Mouse (Mus musculus): ENCODE results near the gene Pxdc1.

GRCm38 (mm10) chr13:34685008-34685765, 31.9 kb upstream of the Pxdc1 start:
- no peak for TF ChIP-seq CTCF (IDR thresholded peaks at IDR 0.05; ENCODE audit: low read depth, low read length)
- TF ChIP-seq POLR2AphosphoS5 (IDR thresholded peaks at IDR 0.05; ENCODE audit: insufficient replicate concordance, low read depth, low read length): no peak
